Mouse (Mus musculus) stomach, postnatal 0 days (tissue): Measurements from ENCODE around the gene Klhl2. TPM values are rescaled to one million over a fixed set of nuclear protein-coding genes. Genes with fewer than 3 reads are reported as not detected.

Source experiments
- ATAC-seq: fragments of 200-750 bp; cut with Nextera tagmentation; 2 replicates; pipeline ENCODE4 v1.8.0; 2017; ENCODE audit not compliant: low FRiP score, low TSS enrichment
- DNase-seq: peaks from one replicate; pipeline ENCODE4 v3.0.0-alpha.2; 2016; ENCODE audit warnings: low spot score
- H3K27ac ChIP-seq: fragments of 300-500 bp; sonication (generic); replicated peaks from 2 replicates; pipeline ENCODE4 v1.5.1; 2014; ENCODE audit warnings: mild to moderate bottlenecking, control low read depth
- H3K27me3 ChIP-seq: fragments of 300-500 bp; sonication (generic); 2 replicates; pipeline ENCODE4 v1.6.1; 2014; ENCODE audit warnings: low read length; ENCODE audit not compliant: control insufficient read depth, insufficient read depth
- H3K36me3 ChIP-seq: fragments of 300-500 bp; sonication (generic); 2 replicates; pipeline ENCODE4 v1.6.1; 2014; ENCODE audit warnings: low read length, mixed read lengths; ENCODE audit not compliant: control insufficient read depth, insufficient read depth
- H3K4me1 ChIP-seq: fragments of 300-500 bp; sonication (generic); replicated peaks from 2 replicates; pipeline ENCODE4 v1.6.1; 2014; ENCODE audit warnings: antibody characterized with exemption; ENCODE audit not compliant: control insufficient read depth, insufficient read depth
- H3K4me2 ChIP-seq: fragments of 300-500 bp; sonication (generic); replicated peaks from 2 replicates; pipeline ENCODE4 v1.6.1; 2014; ENCODE audit warnings: low read depth, mild to moderate bottlenecking, control low read depth, moderate library complexity
- H3K4me3 ChIP-seq: fragments of 300-500 bp; sonication (generic); 2 replicates; pipeline ENCODE4 v1.5.1; 2014; ENCODE audit warnings: low read depth, low read length, control low read depth
- H3K9ac ChIP-seq: fragments of 300-500 bp; sonication (generic); 2 replicates; pipeline ENCODE4 v1.6.1; 2014; ENCODE audit warnings: mild to moderate bottlenecking, low read length, control low read depth, mixed read lengths
- H3K9me3 ChIP-seq: fragments of 300-500 bp; sonication (generic); 2 replicates; pipeline ENCODE4 v1.6.1; 2016; ENCODE audit warnings: low read length; ENCODE audit not compliant: control insufficient read depth
- CTCF ChIP-seq: IDR thresholded peaks from 2 replicates; pipeline ENCODE4 v1.5.1; 2016; ENCODE audit warnings: antibody characterized with exemption, low read depth, mild to moderate bottlenecking, moderate library complexity
- EP300 ChIP-seq: optimal IDR thresholded peaks from 2 replicates; pipeline ENCODE3; 2016; ENCODE audit warnings: antibody characterized with exemption
- WGBS: fragments of 180-500 bp; shearing (Covaris S2); extraction: QIAGEN DNeasy Blood & Tissue Kit; methylation state at CpG from one replicate; pipeline ENCODE4 v1.1.7; 2014; 5-methylcytosine and 5-hydroxymethylcytosine counted together
- polyA plus RNA-seq: library from polyadenylated mRNA; unstranded; fragments of >200 nt; fragmentation: Nextera tagmentation; extraction: Ambion mirVana; gene quantifications from 2 replicates; pipeline ENCODE4 v1.2.1, GENCODE M21; 2015

The Klhl2 gene
- polyA plus RNA-seq, 1 experiment from 2014 or later = 13.4 TPM

DNA sequence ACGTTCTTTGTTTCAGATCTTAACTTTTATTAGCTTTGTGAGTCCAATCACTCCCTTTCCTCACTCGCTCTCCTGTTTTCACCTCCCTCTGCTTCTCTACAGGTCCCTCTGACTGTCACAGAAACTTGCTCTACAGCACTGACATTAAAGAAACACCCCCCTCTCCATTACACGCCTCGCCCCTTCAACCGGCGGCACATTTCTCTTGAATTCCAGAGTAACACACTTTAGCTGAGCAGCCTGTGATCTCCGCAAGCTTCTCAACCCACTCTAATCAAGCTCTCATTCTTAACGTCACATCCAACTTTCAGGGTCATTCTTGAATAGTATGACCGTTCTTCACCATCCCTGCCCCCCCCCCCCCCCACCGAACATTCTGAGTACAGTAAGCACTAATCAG is 52.1 kb downstream of the Klhl2 start:
- Histone ChIP-seq H3K27ac (no peak overlapping the region), H3K36me3 (no peaks in the 10 kb centered on the region), H3K9ac (no peak overlapping the region), H3K4me1 (no peaks in the 10 kb centered on the region), H3K4me3 (no peak overlapping the region), H3K4me2 (no peak overlapping the region), H3K9me3 (no peaks in the 10 kb centered on the region), H3K27me3 (no peaks in the 10 kb centered on the region)
- DNase-seq (no peak), ATAC-seq (no peak)
- no peak for TF ChIP-seq EP300
- WGBS = 74% methylated on average over 10 of the region's 10 CpGs

DNA sequence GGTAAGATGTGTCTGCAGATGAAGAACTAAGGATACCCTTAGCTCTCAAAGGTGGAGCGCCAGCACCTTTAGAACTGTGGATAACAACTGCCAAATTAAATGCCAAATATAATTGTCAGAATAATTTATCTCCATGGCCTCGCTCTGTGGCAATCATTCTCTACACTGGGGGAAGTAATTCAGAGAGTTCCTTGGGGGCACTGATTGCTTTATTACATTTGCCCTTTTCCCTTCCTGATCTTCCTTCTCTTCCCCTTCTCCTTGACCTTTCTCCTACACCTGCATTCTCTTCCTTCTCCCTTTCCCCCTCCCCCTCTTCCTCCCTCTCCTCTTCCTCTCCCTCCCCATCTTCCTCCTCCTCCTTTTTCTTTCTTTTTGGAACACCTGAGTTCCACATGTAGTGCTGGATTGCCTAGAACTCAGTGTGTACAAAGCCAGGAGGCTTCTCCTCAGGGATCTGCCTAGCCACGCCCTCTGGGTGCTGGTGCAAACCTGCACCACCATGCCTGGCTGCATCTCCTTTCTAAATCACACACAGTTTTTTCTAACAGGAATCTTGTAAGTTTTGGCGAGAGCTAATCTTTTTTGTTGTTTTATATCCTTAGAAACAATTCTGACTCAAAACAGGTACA is 58.5 kb downstream of the Klhl2 start:
- H3K4me2 ChIP-seq = no peak overlapping the region
- H3K27me3 ChIP-seq = no peaks in the 10 kb centered on the region
- ATAC-seq (no peak), DNase-seq (no peak)
- TF ChIP-seq EP300 (no peak), CTCF (no peak)
- H3K4me3 ChIP-seq = no peak overlapping the region
- no peaks in the 10 kb centered on the region for H3K9me3 ChIP-seq
- no peak overlapping the region for H3K27ac ChIP-seq
- H3K9ac ChIP-seq = no peak overlapping the region
- 85% methylated on average over 4 of the region's 4 CpGs for WGBS
- H3K36me3 ChIP-seq = no peaks in the 10 kb centered on the region
- H3K4me1 ChIP-seq = no peaks in the 10 kb centered on the region

DNA sequence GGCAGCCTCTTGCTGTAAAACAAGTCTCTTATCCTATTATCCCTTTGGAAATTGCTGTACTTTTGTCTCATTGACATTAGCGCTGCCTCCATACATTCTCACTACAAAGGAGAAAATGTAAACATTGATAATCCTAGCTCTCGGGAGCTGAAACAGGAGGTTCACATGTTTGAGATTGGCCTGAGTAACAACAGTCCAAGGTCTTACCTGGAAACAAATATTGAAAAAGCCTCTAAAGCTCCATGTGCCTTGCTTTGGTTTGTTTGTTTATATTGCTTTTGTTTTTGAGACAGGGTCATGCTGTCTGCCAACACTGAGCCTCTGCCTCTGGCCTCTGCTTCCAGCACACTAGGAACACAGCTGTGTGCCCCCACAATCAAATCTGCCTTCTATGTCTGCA is 59.4 kb downstream of the Klhl2 start:
- Histone ChIP-seq H3K9ac (no peak overlapping the region), H3K4me2 (no peak overlapping the region), H3K9me3 (no peaks in the 10 kb centered on the region), H3K4me3 (no peak overlapping the region), H3K27me3 (no peaks in the 10 kb centered on the region), H3K27ac (no peak overlapping the region), H3K36me3 (no peaks in the 10 kb centered on the region), H3K4me1 (no peaks in the 10 kb centered on the region)
- no peak for DNase-seq
- ATAC-seq = no peak
- WGBS = 25% methylated on average over 2 of the region's 2 CpGs
- TF ChIP-seq CTCF (no peak), EP300 (no peak)

GRCm38 (mm10) chr8:64788715-64789114 is 61.1 kb downstream of the Klhl2 start:
- TF ChIP-seq EP300 (no peak), CTCF (no peak)
- Histone ChIP-seq H3K27me3 (no peaks in the 10 kb centered on the region), H3K36me3 (no peaks in the 10 kb centered on the region), H3K4me1 (no peaks in the 10 kb centered on the region), H3K9me3 (no peaks in the 10 kb centered on the region), H3K9ac (no peak overlapping the region), H3K4me2 (no peak overlapping the region), H3K4me3 (no peak overlapping the region), H3K27ac (no peak overlapping the region)
- DNase-seq = no peak
- no peak for ATAC-seq
- WGBS = 88% methylated on average over 4 of the region's 4 CpGs

- 93% methylated on average over 2 of the region's 2 CpGs for WGBS
- Histone ChIP-seq H3K9me3 (no peaks in the 10 kb centered on the region), H3K36me3 (no peaks in the 10 kb centered on the region), H3K4me2 (no peak overlapping the region), H3K27ac (no peak overlapping the region), H3K27me3 (no peaks in the 10 kb centered on the region), H3K9ac (no peak overlapping the region), H3K4me1 (no peaks in the 10 kb centered on the region), H3K4me3 (no peak overlapping the region)
- DNase-seq (no peak), ATAC-seq (no peak)
- no peak for TF ChIP-seq EP300
- no peak for TF ChIP-seq CTCF
Measured at GRCm38 (mm10) chr8:64786801-64787200, 63.0 kb downstream of the Klhl2 start.

GRCm38 (mm10) chr8:64784235-64784634 is 65.6 kb downstream of the Klhl2 start:
- no peak for ATAC-seq
- no peak for DNase-seq
- no peaks in the 10 kb centered on the region for H3K36me3 ChIP-seq
- H3K4me2 ChIP-seq = no peak overlapping the region
- H3K27ac ChIP-seq = no peak overlapping the region
- no peak for TF ChIP-seq CTCF
- no peak for TF ChIP-seq EP300
- H3K4me3 ChIP-seq = no peak overlapping the region
- 83% methylated on average over 5 of the region's 5 CpGs for WGBS
- H3K27me3 ChIP-seq = no peaks in the 10 kb centered on the region
- H3K9ac ChIP-seq = no peak overlapping the region
- H3K4me1 ChIP-seq = no peaks in the 10 kb centered on the region
- H3K9me3 ChIP-seq = no peaks in the 10 kb centered on the region
